Mouse (Mus musculus) brain, embryonic 14.5 days (tissue): ENCODE results near the gene Cacna2d1.

Experiments used
- CTCF ChIP-seq: fragments of 200-500 bp; IDR thresholded peaks from 2 replicates; pipeline ENCODE4 v1.5.1; 2012; ENCODE audit warnings: inconsistent platforms, mild to moderate bottlenecking, moderate library complexity, borderline replicate concordance; ENCODE audit not compliant: insufficient read depth, insufficient read length; ENCODE audit errors: extremely low read depth
- POLR2A ChIP-seq: fragments of 200-500 bp; IDR thresholded peaks from 2 replicates; pipeline ENCODE4 v1.6.1; 2012; ENCODE audit warnings: mild to moderate bottlenecking, inconsistent platforms, borderline replicate concordance; ENCODE audit not compliant: poor library complexity, insufficient read depth, insufficient read length, severe bottlenecking; ENCODE audit errors: extremely low read depth

DNA sequence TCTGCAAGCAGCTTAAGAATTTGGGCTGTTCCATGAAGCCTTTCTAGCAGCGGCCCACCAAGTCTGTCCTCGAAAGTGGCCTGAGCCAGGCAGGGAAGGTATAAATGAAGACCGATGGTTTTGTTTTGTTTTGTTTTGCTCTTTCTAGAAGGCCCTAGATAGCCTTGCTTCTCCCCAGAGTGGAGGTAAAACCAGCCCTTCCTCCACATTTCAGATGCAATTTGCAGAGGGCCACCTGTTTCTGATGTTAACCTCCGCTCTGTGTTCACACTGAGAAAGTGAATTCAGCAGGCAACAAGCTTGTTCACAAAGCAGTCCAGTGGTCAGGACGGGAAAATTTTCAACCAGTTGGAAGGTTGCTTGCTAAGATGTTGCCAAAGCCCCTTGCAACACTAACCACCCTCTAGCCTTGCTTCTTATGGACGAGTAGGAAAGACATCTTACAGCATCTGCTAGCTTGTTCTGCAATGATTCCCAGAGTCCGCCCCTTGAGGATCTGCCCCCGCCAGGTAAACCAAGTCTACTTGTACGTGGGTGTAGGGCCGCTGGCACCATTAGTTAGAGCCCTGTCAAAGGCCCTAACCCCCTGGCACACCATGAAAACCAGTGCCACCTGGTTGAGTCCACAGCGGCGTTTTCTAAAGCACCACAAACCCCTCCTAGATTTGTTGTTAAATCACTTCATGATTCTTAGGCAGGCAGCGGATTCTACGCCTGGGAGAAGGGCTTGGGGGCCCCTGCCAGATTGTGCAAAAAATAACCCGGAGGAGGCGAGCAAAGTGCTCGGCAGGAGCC, 713 bp upstream of the Cacna2d1 start:
- TF ChIP-seq POLR2A (no peak), CTCF (no peak)
